Mouse (Mus musculus) thymus, adult 2 months (tissue): ENCODE data around the gene Iscu.

Experiments
- CTCF ChIP-seq: fragments of 200-500 bp; IDR thresholded peaks from 2 replicates; pipeline ENCODE4 v1.5.1; 2012; ENCODE audit warnings: mild to moderate bottlenecking, control low read depth, low read length, moderate library complexity, borderline replicate concordance; ENCODE audit not compliant: control insufficient read depth, poor library complexity, insufficient read depth; ENCODE audit errors: extremely low read depth
- POLR2A ChIP-seq: fragments of 200-500 bp; IDR thresholded peaks from 2 replicates; pipeline ENCODE4 v1.6.1; 2012; ENCODE audit warnings: mild to moderate bottlenecking, low read length, control low read depth, moderate library complexity; ENCODE audit not compliant: control insufficient read depth, poor library complexity, insufficient read depth; ENCODE audit errors: extremely low read depth

- TF ChIP-seq CTCF = no peak
- TF ChIP-seq POLR2A = no peak
These were observed 32.8 kb downstream of the Iscu start for GRCm38 (mm10) chr5:113805301-113805700.
